Mouse (Mus musculus): ENCODE results near the gene Izumo1r.

DNA sequence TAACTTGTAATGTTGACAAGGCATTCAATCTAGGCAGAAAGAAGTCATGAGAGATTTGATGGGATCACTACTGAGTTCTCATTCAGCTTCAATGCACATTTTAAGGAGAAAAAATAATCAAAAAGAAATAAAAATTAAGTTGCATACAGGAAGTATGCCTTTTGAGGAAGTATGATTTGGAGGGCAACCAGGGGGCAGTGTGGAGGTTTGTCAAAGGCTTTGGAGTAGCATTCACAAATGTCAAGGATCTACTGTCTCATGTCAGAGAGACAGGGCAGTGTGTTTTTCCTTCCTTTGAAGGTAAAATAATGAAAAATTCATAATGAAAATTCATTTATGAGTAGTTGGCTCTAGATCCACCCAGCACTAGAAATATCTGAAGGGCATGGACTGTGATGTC lies 18.6 kb downstream of the Izumo1r start:
- TF ChIP-seq HCFC1 (IDR thresholded peaks at IDR 0.05; ENCODE audit: low read depth, low read length): no peak
- no peak for TF ChIP-seq CHD1 (IDR thresholded peaks at IDR 0.05; ENCODE audit: low read depth, low read length)
- TF ChIP-seq CTCF (conservative IDR thresholded peaks at IDR 0.05 in 1 of 2, IDR thresholded peaks at IDR 0.05 in 1 of 2; ENCODE audit: low read depth in 2 of 2, low read length in 2 of 2): peak in 1 of 2 experiments; percentile 49; a peak in 2 of 4 replicates
- TF ChIP-seq SIN3A (IDR thresholded peaks at IDR 0.05; ENCODE audit: low read length): no peak
- no peak for TF ChIP-seq RCOR1 (conservative IDR thresholded peaks at IDR 0.05; ENCODE audit: low read depth, low read length)
- TF ChIP-seq NELFE (IDR thresholded peaks at IDR 0.05; ENCODE audit: low read depth, low read length): no peak
- TF ChIP-seq POLR2A (IDR thresholded peaks at IDR 0.05; ENCODE audit: low read depth, low read length): no peak
- TF ChIP-seq MAFK (IDR thresholded peaks at IDR 0.05; ENCODE audit: insufficient replicate concordance, low read length): no peak
- TF ChIP-seq MEF2A (IDR thresholded peaks at IDR 0.05; ENCODE audit: borderline replicate concordance, low read depth, low read length): no peak
- TF ChIP-seq RAD21 (IDR thresholded peaks at IDR 0.05; ENCODE audit: low read depth, low read length): peak; percentile 38
- TF ChIP-seq E2F4 (IDR thresholded peaks at IDR 0.05; ENCODE audit: insufficient replicate concordance, low read depth, low read length): no peak
- no peak for TF ChIP-seq NRF1 (IDR thresholded peaks at IDR 0.05; ENCODE audit: low read depth, low read length)
- no peak for TF ChIP-seq UBTF (IDR thresholded peaks at IDR 0.05; ENCODE audit: low read depth, low read length)
